Mouse (Mus musculus): ENCODE measurements around the gene Fig4.

DNA sequence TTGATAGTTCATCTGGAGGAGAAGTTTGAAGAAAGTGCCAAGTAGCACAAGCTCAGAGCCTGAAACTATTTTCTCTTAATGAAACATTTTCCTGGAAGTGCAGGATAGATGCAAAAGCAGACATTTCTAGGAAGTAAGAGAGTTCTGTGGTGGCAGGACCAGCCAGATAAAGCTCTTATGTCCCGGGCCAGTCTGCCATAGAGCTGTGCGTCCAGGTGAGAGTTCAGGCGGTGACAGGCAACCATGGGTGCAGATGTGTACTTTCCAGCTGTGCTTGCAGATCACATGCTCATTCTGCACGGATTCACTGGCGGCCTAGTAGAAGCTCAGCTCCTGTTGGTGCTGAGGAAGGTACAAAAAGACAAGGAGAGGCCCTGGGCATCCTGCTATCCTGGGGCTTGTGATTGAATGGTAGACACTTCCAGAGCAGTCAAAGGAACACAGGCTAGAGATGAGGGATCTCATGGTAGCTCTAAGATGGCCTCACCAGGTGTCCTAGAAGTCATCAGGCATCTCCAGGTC is 149.8 kb downstream of the Fig4 start:
- TF ChIP-seq CTCF (conservative IDR thresholded peaks at IDR 0.05; ENCODE audit: low read length), result no peak
- no peak for TF ChIP-seq POU5F1 (IDR thresholded peaks at IDR 0.05; ENCODE audit: borderline replicate concordance, low read length)
- no peak for TF ChIP-seq NANOG (IDR thresholded peaks at IDR 0.05; ENCODE audit: borderline replicate concordance, low read length)
